Mouse (Mus musculus) c-Kit-positive CD71-positive TER-119-positive erythroid progenitor cells, embryonic 14.5 days (primary cell): Measurements from ENCODE around the gene Usmg5.
"Not testable (repeated sequence)": the region's sequence is repeated elsewhere in the genome, so short reads cannot be mapped to it uniquely, and the experiment has no call there.

ENCODE experiments used
- DNase-seq: peaks from one replicate; pipeline ENCODE4 v3.0.0-alpha.2; 2013; ENCODE audit warnings: low spot score

Usmg5 gene

GRCm38 (mm10) chr19:47090550-47091156, at the start of gene Usmg5, which contains the start of gene Pdcd11:
TSS of gene Usmg5 (minus strand) at chr19:47090647.
TSS of gene Pdcd11 (plus strand) at chr19:47090768.
- DNase-seq, result peak; percentile 92

GRCm38 (mm10) chr19:47139611-47140010, 49.2 kb upstream of the Usmg5 start:
- not testable (repeated sequence) for DNase-seq

- no peak for DNase-seq
Observed at GRCm38 (mm10) chr19:47137771-47138421, 47.4 kb upstream of the Usmg5 start, which contains the start of gene Calhm2. TSS of gene Calhm2 (minus strand) at chr19:47138294.

GRCm38 (mm10) chr19:47137051-47137581, 46.7 kb upstream of the Usmg5 start:
- DNase-seq, result peak; percentile 38

GRCm38 (mm10) chr19:47136170-47136569, 45.7 kb upstream of the Usmg5 start:
- no peak for DNase-seq

GRCm38 (mm10) chr19:47135568-47135967, 45.1 kb upstream of the Usmg5 start:
- DNase-seq, result no peak

GRCm38 (mm10) chr19:47133161-47133560, 42.7 kb upstream of the Usmg5 start:
- no peak for DNase-seq

GRCm38 (mm10) chr19:47130551-47131125, 40.2 kb upstream of the Usmg5 start:
- DNase-seq, result no peak

- DNase-seq, result no peak
Observed at GRCm38 (mm10) chr19:47128835-47129234, 38.4 kb upstream of the Usmg5 start.

- no peak for DNase-seq
Observed at GRCm38 (mm10) chr19:47128164-47128563, 37.7 kb upstream of the Usmg5 start.

- DNase-seq, result peak; percentile 29
Observed at GRCm38 (mm10) chr19:47122802-47123201, 32.4 kb upstream of the Usmg5 start.

GRCm38 (mm10) chr19:47121054-47121453, 30.6 kb upstream of the Usmg5 start:
- DNase-seq, result peak; percentile 15

GRCm38 (mm10) chr19:47118634-47119033, 28.2 kb upstream of the Usmg5 start:
- DNase-seq, result no peak

- DNase-seq, result no peak
Observed at GRCm38 (mm10) chr19:47104641-47105271, 14.3 kb upstream of the Usmg5 start.

- DNase-seq, result no peak
Observed at GRCm38 (mm10) chr19:47101080-47101479, 10.6 kb upstream of the Usmg5 start.

- peak; percentile 24 for DNase-seq
Observed at GRCm38 (mm10) chr19:47089718-47090525, 525 bp downstream of the Usmg5 start.

GRCm38 (mm10) chr19:47088226-47088625, 2.2 kb downstream of the Usmg5 start:
- DNase-seq, result no peak

GRCm38 (mm10) chr19:47067924-47068611, 22.4 kb downstream of the Usmg5 start:
- DNase-seq, result peak; percentile 83

- peak; percentile 97 for DNase-seq
Observed at GRCm38 (mm10) chr19:47067096-47067882, 23.2 kb downstream of the Usmg5 start, which contains the start of gene Taf5. TSS of gene Taf5 (plus strand) at chr19:47067746.

GRCm38 (mm10) chr19:47065860-47066259, 24.6 kb downstream of the Usmg5 start:
- no peak for DNase-seq
